Mouse (Mus musculus): ENCODE results near the gene Map3k7. TPM values are rescaled to one million over a fixed set of nuclear protein-coding genes. Genes with fewer than 3 reads are reported as not detected.

Map3k7 gene
- polyA plus RNA-seq, 1 experiment from 2014 or later: 12.0 TPM

DNA sequence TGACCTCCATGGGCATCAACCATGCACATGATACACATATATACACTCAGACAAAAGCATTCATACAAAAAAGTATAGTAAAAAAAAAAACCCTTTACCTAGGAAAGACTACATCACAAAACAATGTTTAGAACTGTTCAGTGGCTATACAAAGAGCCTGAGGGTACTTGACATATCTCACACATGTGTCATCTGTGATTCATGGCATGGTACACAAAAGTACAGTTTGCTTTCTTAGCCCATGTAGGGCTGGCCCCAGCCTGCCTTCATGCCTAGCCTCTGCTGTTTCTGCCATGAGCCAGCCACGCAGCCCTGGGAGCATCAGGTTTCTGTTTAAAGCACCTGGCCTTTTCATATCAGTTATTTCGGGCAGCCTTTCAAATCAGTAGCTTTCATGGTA is 61.2 kb downstream of the Map3k7 start:
- Histone ChIP-seq H3K9me3 (ENCODE audit: control insufficient read depth) (no peaks in the 10 kb centered on the region), H3K36me3 (ENCODE audit: control insufficient read depth, insufficient read depth) (peaks cover 23% of the 10 kb centered on the region), H3K4me1 (replicated peaks; ENCODE audit: control insufficient read depth, insufficient read depth, low read length) (no peaks in the 10 kb centered on the region), H3K4me3 (ENCODE audit: low read depth, low read length) (no peak overlapping the region), H3K27ac (ENCODE audit: low read depth, low read length) (no peak overlapping the region), H3K4me2 (replicated peaks; ENCODE audit: low read depth) (no peak overlapping the region), H3K27me3 (replicated peaks; ENCODE audit: control insufficient read depth, insufficient read depth, low read length) (no peaks in the 10 kb centered on the region), H3K9ac (ENCODE audit: low read depth, low read length) (no peak overlapping the region)
- WGBS: 80% methylated on average over 2 of the region's 2 CpGs
- no peak for TF ChIP-seq CTCF (IDR thresholded peaks at IDR 0.05; ENCODE audit: low read depth)
- ATAC-seq: no peak

DNA sequence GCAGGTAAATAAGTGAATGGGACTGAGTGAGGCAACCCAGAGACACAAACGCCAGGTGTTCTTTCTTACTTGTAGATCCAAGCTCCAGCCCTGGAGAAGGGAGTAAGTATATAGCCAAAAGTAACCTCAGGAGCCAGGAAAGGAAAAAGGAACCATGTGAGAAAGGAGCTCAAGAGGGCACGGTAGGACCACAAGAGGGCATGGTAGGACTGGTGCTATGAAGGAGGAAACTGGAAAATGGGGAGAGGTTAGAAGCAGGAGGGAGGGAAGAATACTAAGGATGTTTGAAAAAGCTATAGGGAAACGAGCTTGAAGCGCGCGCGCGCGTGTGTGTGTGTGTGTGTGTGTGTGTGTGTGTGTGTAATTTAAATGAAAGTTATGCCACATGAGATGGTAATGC is 63.2 kb downstream of the Map3k7 start:
- Histone ChIP-seq H3K4me3 (ENCODE audit: low read depth, low read length) (no peak overlapping the region), H3K4me2 (replicated peaks; ENCODE audit: low read depth) (no peak overlapping the region), H3K9me3 (ENCODE audit: control insufficient read depth) (no peaks in the 10 kb centered on the region), H3K9ac (ENCODE audit: low read depth, low read length) (no peak overlapping the region), H3K36me3 (ENCODE audit: control insufficient read depth, insufficient read depth) (peaks cover 9% of the 10 kb centered on the region), H3K27ac (ENCODE audit: low read depth, low read length) (no peak overlapping the region), H3K4me1 (replicated peaks; ENCODE audit: control insufficient read depth, insufficient read depth, low read length) (no peaks in the 10 kb centered on the region), H3K27me3 (replicated peaks; ENCODE audit: control insufficient read depth, insufficient read depth, low read length) (no peaks in the 10 kb centered on the region)
- ATAC-seq: no peak
- peak; percentile 40 for TF ChIP-seq CTCF (IDR thresholded peaks at IDR 0.05; ENCODE audit: low read depth)
- WGBS: 88% methylated on average over 9 of the region's 9 CpGs

DNA sequence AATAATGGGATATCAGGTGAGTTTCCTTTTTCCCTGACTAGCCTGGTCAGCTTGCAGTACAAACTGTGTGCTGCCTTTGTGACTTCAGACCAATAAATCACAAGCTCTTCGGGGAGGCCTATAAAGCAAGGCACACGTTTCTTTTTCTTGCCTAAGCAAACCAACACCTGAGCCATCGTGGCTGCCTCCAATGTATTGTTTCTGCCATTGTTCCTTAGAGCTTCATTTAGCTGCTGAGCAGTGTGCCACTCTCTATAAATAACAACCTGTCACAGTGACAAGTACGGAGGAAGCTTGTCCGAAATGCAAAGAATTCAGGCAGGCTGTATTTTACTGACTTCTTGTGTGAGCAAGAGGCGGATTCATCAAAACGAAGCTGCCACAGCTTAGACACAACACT is 73.4 kb downstream of the Map3k7 start:
- H3K27ac ChIP-seq (ENCODE audit: low read depth, low read length): no peak overlapping the region
- TF ChIP-seq CTCF (IDR thresholded peaks at IDR 0.05; ENCODE audit: low read depth): no peak
- no peaks in the 10 kb centered on the region for H3K4me1 ChIP-seq (replicated peaks; ENCODE audit: control insufficient read depth, insufficient read depth, low read length)
- H3K36me3 ChIP-seq (ENCODE audit: control insufficient read depth, insufficient read depth): no peaks in the 10 kb centered on the region
- no peak overlapping the region for H3K9ac ChIP-seq (ENCODE audit: low read depth, low read length)
- WGBS: 57% methylated on average over 7 of the region's 7 CpGs
- ATAC-seq: no peak
- H3K27me3 ChIP-seq (replicated peaks; ENCODE audit: control insufficient read depth, insufficient read depth, low read length): no peaks in the 10 kb centered on the region
- no peak overlapping the region for H3K4me2 ChIP-seq (replicated peaks; ENCODE audit: low read depth)
- H3K9me3 ChIP-seq (ENCODE audit: control insufficient read depth): no peaks in the 10 kb centered on the region
- H3K4me3 ChIP-seq (ENCODE audit: low read depth, low read length): no peak overlapping the region

DNA sequence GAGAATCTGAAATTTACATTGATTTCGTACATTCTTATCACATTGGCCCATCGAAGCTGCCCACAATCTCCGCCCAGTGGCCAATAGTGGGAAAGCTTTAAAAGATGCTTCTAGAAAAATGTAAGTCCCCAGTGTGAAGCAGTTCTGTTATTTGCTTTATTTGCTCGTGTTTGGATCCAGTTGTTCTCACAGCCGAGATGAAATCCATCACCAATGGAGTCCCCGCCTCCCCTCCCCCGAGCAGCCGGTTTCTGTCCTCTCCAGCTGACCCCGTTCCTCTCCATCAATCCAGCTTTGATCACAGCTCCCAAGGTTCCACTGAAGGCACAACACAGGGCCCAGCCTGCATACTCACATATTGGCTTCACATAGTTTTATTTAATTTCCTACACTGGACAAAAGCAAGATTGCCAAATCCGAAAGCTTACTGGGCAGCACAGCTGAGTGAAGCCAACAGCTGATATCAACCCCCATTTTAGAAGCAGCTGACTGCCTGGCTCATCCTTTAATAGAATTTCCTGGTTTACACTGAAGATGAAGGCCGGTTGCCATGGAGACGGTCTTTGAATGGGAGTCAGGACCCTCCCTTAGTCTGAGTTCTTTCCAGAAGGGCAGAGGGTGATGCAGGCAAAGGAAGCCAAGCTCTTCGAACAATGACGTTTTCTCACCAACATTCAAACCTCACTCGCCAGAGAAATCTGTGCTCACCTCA is 78.0 kb downstream of the Map3k7 start:
- Histone ChIP-seq H3K9me3 (ENCODE audit: control insufficient read depth) (no peaks in the 10 kb centered on the region), H3K4me3 (ENCODE audit: low read depth, low read length) (no peak overlapping the region), H3K36me3 (ENCODE audit: control insufficient read depth, insufficient read depth) (no peaks in the 10 kb centered on the region), H3K4me1 (replicated peaks; ENCODE audit: control insufficient read depth, insufficient read depth, low read length) (no peaks in the 10 kb centered on the region), H3K9ac (ENCODE audit: low read depth, low read length) (no peak overlapping the region), H3K4me2 (replicated peaks; ENCODE audit: low read depth) (no peak overlapping the region), H3K27me3 (replicated peaks; ENCODE audit: control insufficient read depth, insufficient read depth, low read length) (no peaks in the 10 kb centered on the region), H3K27ac (ENCODE audit: low read depth, low read length) (no peak overlapping the region)
- 71% methylated on average over 15 of the region's 15 CpGs for WGBS
- ATAC-seq: no peak
- peak; percentile 41 for TF ChIP-seq CTCF (IDR thresholded peaks at IDR 0.05; ENCODE audit: low read depth)

DNA sequence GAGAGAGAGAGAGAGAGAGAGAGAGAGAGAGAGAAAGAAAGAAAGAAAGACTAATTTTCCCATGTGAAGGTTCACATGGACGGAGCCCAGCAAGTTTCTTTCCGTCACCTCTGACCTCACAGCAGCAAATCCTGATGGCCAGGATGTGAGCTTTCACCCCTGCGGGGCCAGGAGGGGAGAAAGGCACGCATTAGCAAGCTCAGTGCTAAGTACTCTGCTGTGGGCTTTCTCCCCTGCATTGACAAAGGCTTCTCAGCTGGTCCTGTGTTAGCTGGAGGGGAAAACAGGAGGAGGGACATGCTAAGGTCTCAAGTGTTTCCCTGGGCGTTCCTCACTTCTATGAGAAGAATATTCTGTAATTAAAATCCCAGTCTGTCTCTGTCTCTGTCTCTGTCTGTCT is 81.3 kb downstream of the Map3k7 start:
- Histone ChIP-seq H3K4me3 (ENCODE audit: low read depth, low read length) (no peak overlapping the region), H3K4me1 (replicated peaks; ENCODE audit: control insufficient read depth, insufficient read depth, low read length) (no peaks in the 10 kb centered on the region)

DNA sequence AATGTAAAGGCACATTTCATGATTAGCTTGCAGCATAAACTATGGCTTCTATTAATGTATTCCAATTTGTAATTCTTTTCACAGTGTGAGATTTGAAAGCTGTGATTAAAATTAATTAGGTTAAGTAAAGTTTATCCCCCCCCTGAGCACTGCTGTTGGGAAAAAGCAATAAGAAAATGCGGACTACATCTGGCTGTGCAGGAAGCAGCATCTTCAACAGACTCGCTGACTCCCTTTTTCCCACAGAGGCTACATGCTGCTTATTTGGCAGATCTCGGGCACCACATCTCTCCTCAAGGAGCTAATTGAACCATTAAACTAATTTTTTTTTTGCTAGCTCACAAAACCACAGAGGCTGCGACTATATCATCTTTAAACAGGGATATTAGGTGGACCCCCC is 85.9 kb downstream of the Map3k7 start:
- H3K36me3 ChIP-seq (ENCODE audit: control insufficient read depth, insufficient read depth): no peaks in the 10 kb centered on the region
- no peak overlapping the region for H3K9ac ChIP-seq (ENCODE audit: low read depth, low read length)
- H3K4me2 ChIP-seq (replicated peaks; ENCODE audit: low read depth): no peak overlapping the region
- TF ChIP-seq CTCF (IDR thresholded peaks at IDR 0.05; ENCODE audit: low read depth): no peak
- H3K9me3 ChIP-seq (ENCODE audit: control insufficient read depth): no peaks in the 10 kb centered on the region
- H3K27ac ChIP-seq (ENCODE audit: low read depth, low read length): no peak overlapping the region
- WGBS: 60% methylated on average over 4 of the region's 4 CpGs
- no peaks in the 10 kb centered on the region for H3K4me1 ChIP-seq (replicated peaks; ENCODE audit: control insufficient read depth, insufficient read depth, low read length)
- no peak for ATAC-seq
- no peak overlapping the region for H3K4me3 ChIP-seq (ENCODE audit: low read depth, low read length)
- H3K27me3 ChIP-seq (replicated peaks; ENCODE audit: control insufficient read depth, insufficient read depth, low read length): no peaks in the 10 kb centered on the region

More for the DNA sequence above, 81.3 kb downstream of the Map3k7 start:
- Histone ChIP-seq H3K4me2 (replicated peaks; ENCODE audit: low read depth) (no peak overlapping the region), H3K27me3 (replicated peaks; ENCODE audit: control insufficient read depth, insufficient read depth, low read length) (no peaks in the 10 kb centered on the region), H3K9me3 (ENCODE audit: control insufficient read depth) (no peaks in the 10 kb centered on the region), H3K9ac (ENCODE audit: low read depth, low read length) (no peak overlapping the region), H3K27ac (ENCODE audit: low read depth, low read length) (no peak overlapping the region), H3K36me3 (ENCODE audit: control insufficient read depth, insufficient read depth) (no peaks in the 10 kb centered on the region)
- ATAC-seq: no peak
- TF ChIP-seq CTCF (IDR thresholded peaks at IDR 0.05; ENCODE audit: low read depth): no peak
- WGBS: 40% methylated on average over 5 of the region's 5 CpGs

Measured in intestine, postnatal 0 days (tissue).